Mouse (Mus musculus) adrenal gland, postnatal 10 days (tissue): ENCODE measurements at regions not wholly inside any gene's neighbourhood (a gene's known extent, or its start where the extent isn't known, plus 50 kb on each side); places are given as distances from the start of the nearest gene placed in this dataset.
"Not testable (repeated sequence)": the region's sequence is repeated elsewhere in the genome, so short reads cannot be mapped to it uniquely, and the experiment has no call there.

ENCODE experiments used
- DNase-seq: peaks from one replicate; pipeline ENCODE4 v3.0.0; 2021; ENCODE audit warnings: mixed read lengths

- not testable (repeated sequence) for DNase-seq
Observed at GRCm38 (mm10) chrX:19341231-19342007, 139.7 kb downstream of the Tex13c3 start.

GRCm38 (mm10) chrX:19313286-19313685 lies 167.8 kb downstream of the Tex13c3 start:
- no peak for DNase-seq

- no peak for DNase-seq
Observed at GRCm38 (mm10) chrX:19311809-19312559, 169.1 kb downstream of the Tex13c3 start.

- DNase-seq: no peak
Observed at GRCm38 (mm10) chrX:19311377-19311776, 169.7 kb downstream of the Tex13c3 start.

- no peak for DNase-seq
Observed at GRCm38 (mm10) chrX:19288171-19288570, 192.9 kb downstream of the Tex13c3 start.

- DNase-seq: no peak
Observed at GRCm38 (mm10) chrX:19286431-19286830, 194.7 kb downstream of the Tex13c3 start.

- peak; percentile 2 for DNase-seq
Observed at GRCm38 (mm10) chrX:19285773-19286172, 195.3 kb downstream of the Tex13c3 start.

- no peak for DNase-seq
Observed at GRCm38 (mm10) chrX:19283078-19283477, 198.0 kb downstream of the Tex13c3 start.

- DNase-seq: no peak
Observed at GRCm38 (mm10) chrX:19264237-19264636, 216.9 kb downstream of the Tex13c3 start.

- DNase-seq: no peak
Observed at GRCm38 (mm10) chrX:19246777-19247619, 234.1 kb downstream of the Tex13c3 start.

GRCm38 (mm10) chrX:19237738-19238261 lies 243.3 kb downstream of the Tex13c3 start:
- DNase-seq: peak; percentile 58

GRCm38 (mm10) chrX:19237048-19237737 lies 243.9 kb downstream of the Tex13c3 start:
- DNase-seq: peak; percentile 15

GRCm38 (mm10) chrX:19235449-19235848 lies 245.7 kb downstream of the Tex13c3 start:
- no peak for DNase-seq

- DNase-seq: no peak
Observed at GRCm38 (mm10) chrX:19231823-19232222, 249.3 kb downstream of the Tex13c3 start.

- no peak for DNase-seq
Observed at GRCm38 (mm10) chrX:19223336-19223735, 257.8 kb downstream of the Tex13c3 start.

GRCm38 (mm10) chrX:19220785-19221496 lies 260.2 kb downstream of the Tex13c3 start:
- DNase-seq: no peak

GRCm38 (mm10) chrX:19219727-19220126 lies 261.4 kb downstream of the Tex13c3 start:
- DNase-seq: no peak

- no peak for DNase-seq
Observed at GRCm38 (mm10) chrX:19219301-19219700, 261.8 kb downstream of the Tex13c3 start.

- no peak for DNase-seq
Observed at GRCm38 (mm10) chrX:19206420-19206819, 274.7 kb downstream of the Tex13c3 start.

- no peak for DNase-seq
Observed at GRCm38 (mm10) chrX:19202542-19202941, 278.6 kb downstream of the Tex13c3 start.

- DNase-seq: no peak
Observed at GRCm38 (mm10) chrX:19201383-19201782, 279.7 kb downstream of the Tex13c3 start.
